Mouse (Mus musculus) cerebellum, adult 11 months (tissue): ENCODE measurements around the gene Reg4.

Experiments used
- DNase-seq: peaks from one replicate; pipeline ENCODE4 v3.0.0; 2022

Gene Reg4

GRCm38 (mm10) chr3:98221856-98222255, at the start of gene Reg4:
Reg4 (plus strand) TSS chr3:98222156.
- no peak for DNase-seq

GRCm38 (mm10) chr3:98178340-98178739, 43.6 kb upstream of the Reg4 start:
- DNase-seq, result no peak

- no peak for DNase-seq
Observed at GRCm38 (mm10) chr3:98180805-98181204, 41.2 kb upstream of the Reg4 start.

- DNase-seq, result no peak
Observed at GRCm38 (mm10) chr3:98185163-98185714, 36.7 kb upstream of the Reg4 start.

- DNase-seq, result no peak
Observed at GRCm38 (mm10) chr3:98187777-98188176, 34.2 kb upstream of the Reg4 start.

GRCm38 (mm10) chr3:98197711-98198532, 24.0 kb upstream of the Reg4 start:
- no peak for DNase-seq

GRCm38 (mm10) chr3:98199747-98200146, 22.2 kb upstream of the Reg4 start:
- no peak for DNase-seq

GRCm38 (mm10) chr3:98203282-98203681, 18.7 kb upstream of the Reg4 start:
- no peak for DNase-seq

GRCm38 (mm10) chr3:98206977-98207376, 15.0 kb upstream of the Reg4 start:
- DNase-seq, result no peak

- DNase-seq, result no peak
Observed at GRCm38 (mm10) chr3:98209161-98209560, 12.8 kb upstream of the Reg4 start.

- DNase-seq, result no peak
Observed at GRCm38 (mm10) chr3:98210860-98211259, 11.1 kb upstream of the Reg4 start.

GRCm38 (mm10) chr3:98211301-98212081, 10.5 kb upstream of the Reg4 start:
- DNase-seq, result no peak

- DNase-seq, result no peak
Observed at GRCm38 (mm10) chr3:98216296-98216695, 5.7 kb upstream of the Reg4 start.

GRCm38 (mm10) chr3:98223263-98223662, 1.3 kb downstream of the Reg4 start:
- DNase-seq, result no peak

- DNase-seq, result peak; percentile 27
Observed at GRCm38 (mm10) chr3:98223783-98224580, 2.0 kb downstream of the Reg4 start.

- DNase-seq, result no peak
Observed at GRCm38 (mm10) chr3:98224975-98225374, 3.0 kb downstream of the Reg4 start.

- no peak for DNase-seq
Observed at GRCm38 (mm10) chr3:98225746-98226145, 3.8 kb downstream of the Reg4 start.

GRCm38 (mm10) chr3:98226988-98227610, 5.1 kb downstream of the Reg4 start:
- peak; percentile 36 for DNase-seq

- DNase-seq, result no peak
Observed at GRCm38 (mm10) chr3:98227763-98228162, 5.8 kb downstream of the Reg4 start.

GRCm38 (mm10) chr3:98229943-98230342, 8.0 kb downstream of the Reg4 start:
- DNase-seq, result no peak

GRCm38 (mm10) chr3:98233504-98233903, 11.5 kb downstream of the Reg4 start:
- DNase-seq, result no peak

GRCm38 (mm10) chr3:98236266-98236665, 14.3 kb downstream of the Reg4 start:
- DNase-seq, result no peak
